Mouse (Mus musculus) cerebellum, adult (tissue): Measurements from ENCODE around the gene Speer4a.
A peak's percentile ranks its signal among the peaks of the same experiment; 100 is the strongest.
"Not testable (repeated sequence)": the region's sequence is repeated elsewhere in the genome, so short reads cannot be mapped to it uniquely, and the experiment has no call there.

Experiments used
- ATAC-seq: cut with Nextera tagmentation; 2 replicates; pipeline ENCODE4 v1.9.2; 2017; ENCODE audit warnings: mild to moderate bottlenecking, moderate library complexity, mixed read lengths; ENCODE audit not compliant: insufficient number of reproducible peaks, low FRiP score, low TSS enrichment

Speer4a gene

GRCm38 (mm10) chr5:26039458-26039857, at the start of gene Speer4a:
Speer4a (minus strand) TSS chr5:26039558.
- ATAC-seq = not testable (repeated sequence)

- ATAC-seq = not testable (repeated sequence)
Measured at GRCm38 (mm10) chr5:26079023-26079422, 39.7 kb upstream of the Speer4a start.

- no peak for ATAC-seq
Measured at GRCm38 (mm10) chr5:26070716-26071115, 31.4 kb upstream of the Speer4a start.

DNA sequence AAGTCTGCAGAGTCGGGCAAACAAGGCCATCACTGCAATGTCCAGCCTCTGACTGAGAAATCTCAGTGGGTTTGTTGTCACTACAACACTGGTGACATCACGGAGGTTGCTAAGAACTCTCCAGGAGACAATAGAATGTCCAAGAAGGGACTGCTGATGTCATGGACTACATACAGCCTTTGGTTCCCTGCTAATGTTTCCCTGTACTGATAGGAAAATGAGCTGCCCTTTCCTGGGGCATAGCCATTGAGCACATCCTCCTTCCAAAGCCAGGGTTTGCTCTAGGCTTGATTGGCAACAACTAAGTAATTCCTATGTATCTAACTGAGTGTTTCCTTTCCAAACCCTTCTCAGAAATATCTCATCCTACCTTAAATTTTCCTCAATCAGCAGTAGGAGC, 19.1 kb upstream of the Speer4a start, which contains the start of gene Gm7347:
TSS of gene Gm7347 (minus strand) at position 101 of the 400 bp plus-strand sequence.
- ATAC-seq = not testable (repeated sequence)

DNA sequence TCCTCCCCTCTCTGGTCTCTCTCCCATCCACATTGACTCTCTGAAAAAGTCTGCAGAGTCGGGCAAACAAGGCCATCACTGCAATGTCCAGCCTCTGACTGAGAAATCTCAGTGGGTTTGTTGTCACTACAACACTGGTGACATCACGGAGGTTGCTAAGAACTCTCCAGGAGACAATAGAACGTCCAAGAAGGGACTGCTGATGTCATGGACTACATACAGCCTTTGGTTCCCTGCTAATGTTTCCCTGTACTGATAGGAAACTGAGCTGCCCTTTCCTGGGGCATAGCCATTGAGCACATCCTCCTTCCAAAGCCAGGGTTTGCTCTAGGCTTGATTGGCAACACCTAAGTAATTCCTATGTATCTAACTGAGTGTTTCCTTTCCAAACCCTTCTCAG, 16.5 kb downstream of the Speer4a start, which contains the start of gene Gm5862:
TSS of gene Gm5862 (minus strand) at position 101 of the 400 bp plus-strand sequence.
- not testable (repeated sequence) for ATAC-seq

- not testable (repeated sequence) for ATAC-seq
Measured at GRCm38 (mm10) chr5:26007697-26008096, 31.7 kb downstream of the Speer4a start.

- ATAC-seq = peak; percentile 95
Measured at GRCm38 (mm10) chr5:26006937-26007695, 32.2 kb downstream of the Speer4a start.

GRCm38 (mm10) chr5:26004698-26005097, 34.7 kb downstream of the Speer4a start, which contains the start of gene Gm1979:
Gm1979 (minus strand) TSS chr5:26004798.
- not testable (repeated sequence) for ATAC-seq

GRCm38 (mm10) chr5:25988550-25988949, 50.8 kb downstream of the Speer4a start, which contains the start of gene Gm21698:
Gm21698 (minus strand) TSS chr5:25988650.
- not testable (repeated sequence) for ATAC-seq
